Mouse (Mus musculus): ENCODE data around the gene Ccdc183.

DNA sequence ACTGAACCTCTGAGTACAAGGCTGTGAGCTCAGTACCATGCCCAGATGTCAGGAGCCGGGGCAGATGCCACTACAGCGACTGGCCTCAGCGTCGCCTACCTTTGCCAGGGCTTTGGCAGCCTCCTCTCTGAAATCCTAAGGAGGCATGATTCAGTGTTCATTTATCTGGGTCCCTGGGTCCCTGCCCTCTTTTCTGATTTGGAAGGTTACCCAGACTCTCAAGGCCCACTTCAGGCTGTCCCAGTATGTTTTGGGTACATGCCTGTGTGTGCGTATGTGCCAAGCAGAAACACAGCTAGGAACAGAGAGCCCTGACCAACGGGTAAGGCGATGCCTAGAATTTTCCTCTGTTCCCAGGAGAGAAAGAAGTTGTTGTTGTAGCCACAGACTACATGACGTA is 42.8 kb upstream of the Ccdc183 start:
- TF ChIP-seq CTCF (IDR thresholded peaks at IDR 0.05; ENCODE audit: insufficient read depth, low read length) (no peak), POLR2A (IDR thresholded peaks at IDR 0.05; ENCODE audit: borderline replicate concordance, extremely low read depth, low read depth, low read length) (no peak)

Data from lung, adult 2 months (tissue).